Mouse (Mus musculus): Measurements from ENCODE around the gene Mall.

- TF ChIP-seq CTCF (IDR thresholded peaks at IDR 0.05; ENCODE audit: insufficient read depth, low read length) (no peak), POLR2A (IDR thresholded peaks at IDR 0.05; ENCODE audit: borderline replicate concordance, extremely low read depth, low read depth, low read length) (no peak)
These were observed 74.3 kb downstream of the Mall start for GRCm38 (mm10) chr2:127655419-127655818.
